Mouse (Mus musculus) layer of hippocampus, postnatal 14 days (tissue): ENCODE measurements around the gene Ifit1. TPM values are rescaled to one million over a fixed set of nuclear protein-coding genes. Genes with fewer than 3 reads are reported as not detected.

ENCODE experiments used
- DNase-seq, 2 experiments: peaks; one replicate each; pipeline ENCODE4 v3.0.0; 2021 to 2022; ENCODE audit warnings: low spot score in 2 of 2, mixed read lengths in 1 of 2
- total RNA-seq, 2 experiments: library from RNA; stranded (reverse); gene quantifications; 2 replicates each; pipeline ENCODE4 v1.2.3; 2021

Gene Ifit1
- total RNA-seq, 2 experiments from 2014 or later = not detected

GRCm38 (mm10) chr19:34650997-34651396, 10.3 kb downstream of the Ifit1 start:
- DNase-seq = no peak

- no peak for DNase-seq
These were observed 14.6 kb downstream of the Ifit1 start for GRCm38 (mm10) chr19:34655227-34655805.

GRCm38 (mm10) chr19:34656511-34657298, 16.0 kb downstream of the Ifit1 start:
- DNase-seq = no peak

DNA sequence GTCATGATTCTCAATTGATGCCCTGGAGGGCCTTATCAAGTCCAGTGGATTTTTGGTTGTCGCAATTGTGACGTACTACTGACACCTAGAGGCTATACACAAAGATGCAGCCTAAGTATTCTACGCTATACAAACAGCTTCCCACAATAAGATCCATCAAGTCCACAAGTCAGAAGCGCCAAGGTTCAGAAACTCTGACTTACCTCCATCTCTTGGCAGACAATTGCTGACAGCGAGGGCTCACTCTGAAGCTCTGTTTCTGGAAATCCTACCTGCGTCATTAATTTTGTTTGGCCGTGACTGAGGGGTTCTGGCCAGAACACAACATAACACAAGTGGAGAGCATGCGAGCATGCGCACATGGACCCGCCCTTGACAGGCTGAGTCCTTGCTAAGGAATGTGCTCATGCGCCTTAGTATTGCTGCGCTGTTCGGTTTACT, 21.4 kb downstream of the Ifit1 start:
- peak; percentile 44 to 48 for DNase-seq

- no peak for DNase-seq
These were observed 22.1 kb downstream of the Ifit1 start for GRCm38 (mm10) chr19:34662740-34663139.

DNA sequence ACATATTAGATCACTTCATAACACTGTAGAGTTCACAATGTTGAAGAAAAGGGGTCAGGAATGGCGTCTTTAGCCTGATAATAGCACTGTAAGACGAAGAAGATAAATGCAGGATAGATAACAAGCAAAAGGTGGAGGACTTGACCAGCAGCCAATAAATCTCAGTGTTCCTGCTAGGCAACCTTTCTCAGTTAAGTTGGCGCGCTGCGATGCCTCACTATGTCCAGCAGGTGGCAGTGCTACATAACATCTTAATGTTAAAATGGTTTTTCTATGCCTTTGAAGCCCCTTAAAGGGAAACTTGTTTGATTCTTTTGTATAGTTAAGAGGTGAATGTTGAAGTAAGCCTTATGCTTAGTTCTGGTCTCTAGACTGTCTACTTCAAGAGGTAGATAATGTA, 25.5 kb downstream of the Ifit1 start:
- DNase-seq = peak; percentile 58 to 69

GRCm38 (mm10) chr19:34673476-34673875, 32.8 kb downstream of the Ifit1 start:
- no peak for DNase-seq

GRCm38 (mm10) chr19:34678428-34678827, 37.8 kb downstream of the Ifit1 start:
- DNase-seq = no peak

DNA sequence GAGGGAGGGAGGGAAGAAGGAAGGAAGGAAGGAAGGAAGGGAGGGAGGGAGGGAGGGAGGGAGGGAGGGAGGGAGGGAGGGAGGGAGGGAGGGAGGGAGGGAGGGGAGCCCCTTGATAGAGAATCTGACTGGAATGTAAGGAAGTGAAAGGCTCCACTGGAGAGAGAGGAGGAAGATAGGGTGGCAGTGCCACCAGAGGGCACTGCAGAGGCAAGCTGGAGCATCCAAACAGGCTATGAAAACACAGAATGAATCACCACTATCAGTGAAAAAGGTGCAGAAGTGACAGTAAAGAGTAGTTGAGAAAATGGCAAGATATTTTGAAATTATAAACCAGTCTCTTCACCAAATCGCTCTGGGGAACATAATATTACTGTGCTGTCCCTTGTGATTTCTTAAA, 44.2 kb downstream of the Ifit1 start:
- DNase-seq = peak in 1 of 2 experiments; percentile 45

DNA sequence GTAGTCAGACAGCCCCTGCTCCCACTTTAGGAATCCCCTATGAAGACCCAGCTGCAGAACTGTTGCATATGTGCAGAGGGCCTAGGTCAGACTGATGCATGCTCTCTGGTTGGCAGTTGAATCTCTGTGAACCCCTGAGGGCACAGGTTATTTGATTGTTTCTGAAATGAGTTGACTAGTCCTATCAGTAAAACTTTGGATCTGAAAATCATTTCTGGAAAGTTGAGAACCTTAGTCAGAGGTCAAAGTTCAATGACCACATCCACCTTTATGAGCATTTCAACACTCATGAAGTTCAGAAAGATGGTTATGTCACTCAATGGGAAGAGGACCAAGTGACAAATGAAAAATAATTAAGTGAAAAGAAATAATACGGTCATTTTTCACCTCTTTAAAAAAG, 44.9 kb downstream of the Ifit1 start:
- no peak for DNase-seq

- DNase-seq = no peak
These were observed 50.7 kb downstream of the Ifit1 start for GRCm38 (mm10) chr19:34691402-34691801.

DNA sequence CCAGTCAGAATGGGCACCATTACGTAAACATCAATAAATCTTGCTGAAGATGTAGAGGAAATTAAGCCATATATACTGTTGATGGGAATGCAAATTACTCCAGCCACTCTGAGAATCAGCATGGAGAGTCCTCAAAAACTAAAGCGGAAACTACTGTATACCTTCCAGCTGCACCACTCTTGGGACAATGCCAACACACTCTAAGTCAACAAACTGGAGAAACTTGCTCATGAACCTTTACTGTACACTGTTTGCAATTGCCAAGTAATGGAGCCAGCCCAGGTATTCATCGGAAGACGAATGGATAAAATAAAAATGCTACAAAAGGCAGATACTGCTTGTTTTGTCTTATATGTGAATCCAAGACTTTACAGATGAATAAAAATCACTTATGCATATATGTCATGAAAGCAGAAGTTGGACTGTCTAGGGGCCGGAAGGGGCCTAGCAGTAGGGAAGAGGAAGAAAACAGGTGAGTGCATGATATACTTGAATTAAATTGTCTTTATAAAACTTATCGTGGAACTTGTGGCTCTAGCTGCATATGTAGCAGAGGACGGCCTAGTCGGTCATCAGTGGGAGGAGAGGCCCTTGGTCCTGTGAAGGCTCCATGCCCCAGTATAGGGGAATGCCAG, 55.8 kb downstream of the Ifit1 start:
- no peak for DNase-seq

DNA sequence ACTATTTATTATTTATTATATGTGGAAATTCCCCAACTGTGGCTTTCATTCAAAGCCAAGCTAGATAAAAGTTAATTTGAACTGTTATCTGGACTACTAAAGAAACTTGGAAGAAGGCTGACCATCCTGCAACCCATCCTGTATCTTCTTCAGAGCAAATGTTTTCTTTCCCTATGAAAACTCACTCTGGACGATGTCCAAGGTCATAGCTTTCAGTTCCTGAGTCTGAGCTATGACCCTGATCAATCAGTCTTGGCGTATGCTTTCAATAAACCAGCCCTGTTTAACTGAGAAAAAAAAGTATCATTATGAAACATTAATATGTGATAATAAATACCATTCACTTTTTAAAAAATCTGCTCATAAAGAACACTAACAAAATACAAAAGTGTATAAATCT, 56.8 kb downstream of the Ifit1 start:
- no peak for DNase-seq

DNA sequence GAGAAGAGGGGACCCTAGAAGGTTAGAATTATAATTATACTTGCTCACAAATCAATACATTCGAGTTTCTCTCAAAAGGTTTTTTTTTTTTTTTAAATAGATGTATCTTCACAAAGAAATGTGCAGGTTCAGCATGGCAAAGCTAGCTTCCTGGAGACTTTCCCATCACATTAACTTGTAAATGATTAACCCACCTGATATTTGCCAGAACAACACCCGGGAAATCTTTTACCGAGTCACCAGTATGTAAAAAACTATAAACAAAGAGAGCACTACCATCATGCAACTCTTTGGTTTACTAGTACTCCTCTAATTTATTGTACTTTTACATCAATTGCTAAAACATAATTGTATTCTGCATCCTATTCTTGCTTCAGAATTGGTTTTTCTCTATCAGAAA, 57.8 kb downstream of the Ifit1 start:
- DNase-seq = no peak

GRCm38 (mm10) chr19:34698852-34699251, 58.2 kb downstream of the Ifit1 start:
- no peak for DNase-seq

DNA sequence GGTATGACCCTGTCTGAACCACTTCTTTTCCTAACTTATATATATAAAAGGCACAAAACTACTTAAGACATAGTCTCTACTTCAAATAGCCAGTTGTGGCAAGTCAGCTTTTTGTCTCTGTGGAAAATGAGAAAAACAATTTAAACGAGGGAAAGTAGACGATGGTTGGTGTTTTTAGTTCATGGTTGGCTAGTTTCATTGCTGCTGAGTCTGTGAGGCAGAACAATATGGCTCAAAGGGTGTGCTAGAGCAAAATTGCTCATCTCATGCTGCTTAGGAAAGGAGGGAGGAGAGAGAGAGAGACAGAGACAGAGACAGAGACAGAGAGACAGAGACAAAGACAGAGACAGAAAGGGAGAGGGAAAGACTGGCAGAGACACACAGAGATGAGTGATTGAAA, 58.6 kb downstream of the Ifit1 start:
- no peak for DNase-seq

Other genes starting within 250 kb of the Ifit1 start
- under 1 TPM; 0.32 to 0.36 TPM for gene Ch25h, start 165.7 kb upstream of the Ifit1 start, total RNA-seq
- 10 to 100 TPM; 16.1 to 19.3 TPM for gene Lipa, start 113.4 kb upstream of the Ifit1 start, total RNA-seq
- 1 to 10 TPM; 3.2 to 4.3 TPM for gene Ifit2, start 90.2 kb upstream of the Ifit1 start, total RNA-seq
- 1 to 10 TPM in 1 of 2 experiments, under 1 TPM in 1; 0.95 to 1.2 TPM for gene Ifit3, start 57.3 kb upstream of the Ifit1 start, total RNA-seq
- gene Ifit1bl1, start 38.9 kb upstream of the Ifit1 start, total RNA-seq = 1 to 10 TPM; 1.3 to 1.4 TPM
- under 1 TPM; 0.43 to 0.81 TPM for gene Ifit3b, start 32.9 kb upstream of the Ifit1 start, total RNA-seq
- under 1 TPM; 0.16 to 0.19 TPM for gene Ifit1bl2, start 128 bp upstream of the Ifit1 start, total RNA-seq
- gene Slc16a12, start 106.4 kb downstream of the Ifit1 start, total RNA-seq = 1 to 10 TPM; 2.5 to 2.8 TPM
- 10 to 100 TPM; 19.2 to 21.4 TPM for gene Pank1, start 238.6 kb downstream of the Ifit1 start, total RNA-seq